Mouse (Mus musculus) bone marrow, adult 2 months (tissue): ENCODE results near the gene Sh3bgrl3. TPM values are rescaled to one million over a fixed set of nuclear protein-coding genes. Genes with fewer than 3 reads are reported as not detected.

Experiments used
- H3K27ac ChIP-seq: fragments of 200-500 bp; 2 replicates; pipeline ENCODE4 v1.5.1; 2012; ENCODE audit warnings: low read depth, mild to moderate bottlenecking, control low read depth, inconsistent platforms, low read length; ENCODE audit not compliant: control insufficient read depth, poor library complexity, insufficient read depth
- H3K4me1 ChIP-seq: fragments of 200-500 bp; 2 replicates; pipeline ENCODE4 v1.6.1; 2011; ENCODE audit warnings: low read length; ENCODE audit not compliant: control insufficient read depth, insufficient read depth
- H3K4me3 ChIP-seq: fragments of 200-500 bp; replicated peaks from 2 replicates; pipeline ENCODE3; 2011; ENCODE audit warnings: mild to moderate bottlenecking, low read depth, low read length, control low read depth; ENCODE audit not compliant: control insufficient read depth
- CTCF ChIP-seq: fragments of 200-500 bp; IDR thresholded peaks from 2 replicates; pipeline ENCODE4 v1.5.1; 2011; ENCODE audit warnings: low read length, control low read depth; ENCODE audit not compliant: control insufficient read depth, insufficient read depth
- POLR2A ChIP-seq: fragments of 200-500 bp; IDR thresholded peaks from 2 replicates; pipeline ENCODE4 v1.6.1; 2011; ENCODE audit warnings: low read depth, mild to moderate bottlenecking, control low read depth, low read length, borderline replicate concordance; ENCODE audit not compliant: control insufficient read depth
- WGBS: fragments of 180-500 bp; shearing (Covaris S2); methylation state at CpG from one replicate; pipeline ENCODE4 v1.1.7; 2018; 5-methylcytosine and 5-hydroxymethylcytosine counted together
- polyA plus RNA-seq: library from polyadenylated mRNA; stranded (reverse); fragments of >200 nt; gene quantifications from 2 replicates; pipeline ENCODE4 v1.2.4, GENCODE M21; 2011; ENCODE audit warnings: low replicate concordance; ENCODE audit not compliant: missing spikeins, insufficient read depth, insufficient read length

Gene Sh3bgrl3
- polyA plus RNA-seq, 1 experiment, result 416 TPM

- Histone ChIP-seq H3K4me1 (peaks cover 2% of the 10 kb centered on the region), H3K4me3 (no peak overlapping the region), H3K27ac (no peak overlapping the region)
- no peak for TF ChIP-seq POLR2A
- TF ChIP-seq CTCF, result no peak
- 85% methylated on average over 16 of the region's 16 CpGs for WGBS
Observed at GRCm38 (mm10) chr4:134090521-134091224, 37.9 kb downstream of the Sh3bgrl3 start.

GRCm38 (mm10) chr4:134089029-134089428 lies 39.6 kb downstream of the Sh3bgrl3 start:
- TF ChIP-seq CTCF, result no peak
- TF ChIP-seq POLR2A, result no peak

GRCm38 (mm10) chr4:134087412-134087811 lies 41.2 kb downstream of the Sh3bgrl3 start:
- Histone ChIP-seq H3K4me3 (no peak overlapping the region), H3K27ac (no peak overlapping the region), H3K4me1 (peaks cover 2% of the 10 kb centered on the region)
- 8% methylated on average over 7 of the region's 7 CpGs for WGBS
- no peak for TF ChIP-seq POLR2A
- TF ChIP-seq CTCF, result peak; percentile 82

More at GRCm38 (mm10) chr4:134089029-134089428, 39.6 kb downstream of the Sh3bgrl3 start:
- Histone ChIP-seq H3K27ac (no peak overlapping the region), H3K4me3 (no peak overlapping the region), H3K4me1 (peaks cover 2% of the 10 kb centered on the region)
- 85% methylated on average over 9 of the region's 9 CpGs for WGBS

DNA sequence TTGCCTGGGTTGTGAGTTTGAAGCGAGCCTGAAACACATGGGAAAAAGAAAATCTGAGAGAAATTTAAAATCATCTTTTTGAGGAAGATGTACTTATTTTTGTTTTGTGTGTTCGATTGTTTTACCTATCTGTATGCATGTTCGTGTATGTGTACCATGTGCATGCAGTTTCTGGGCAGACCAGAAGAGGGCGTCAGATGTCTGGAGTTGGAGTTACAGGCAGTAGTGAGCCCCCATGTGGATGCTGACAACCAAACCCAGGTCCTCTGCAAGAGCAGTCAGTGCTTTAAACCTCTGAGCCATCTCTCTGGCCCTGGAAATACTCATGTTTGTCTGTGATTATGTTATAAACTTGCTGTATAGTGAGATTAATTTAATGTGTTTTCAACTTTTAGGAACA lies 43.6 kb downstream of the Sh3bgrl3 start:
- H3K4me3 ChIP-seq, result no peak overlapping the region
- 87% methylated on average over 4 of the region's 4 CpGs for WGBS
- TF ChIP-seq POLR2A, result no peak
- no peak for TF ChIP-seq CTCF
- H3K4me1 ChIP-seq, result peaks cover 2% of the 10 kb centered on the region
- H3K27ac ChIP-seq, result no peak overlapping the region

GRCm38 (mm10) chr4:134082460-134082859 lies 46.1 kb downstream of the Sh3bgrl3 start:
- peak overlapping the region; percentile 33 for H3K4me3 ChIP-seq
- TF ChIP-seq POLR2A, result no peak
- no peak for TF ChIP-seq CTCF
- H3K27ac ChIP-seq, result no peak overlapping the region
- peaks cover 2% of the 10 kb centered on the region for H3K4me1 ChIP-seq
- whole genome bisulfite sequencing, result 5% methylated on average over 7 of the region's 7 CpGs

DNA sequence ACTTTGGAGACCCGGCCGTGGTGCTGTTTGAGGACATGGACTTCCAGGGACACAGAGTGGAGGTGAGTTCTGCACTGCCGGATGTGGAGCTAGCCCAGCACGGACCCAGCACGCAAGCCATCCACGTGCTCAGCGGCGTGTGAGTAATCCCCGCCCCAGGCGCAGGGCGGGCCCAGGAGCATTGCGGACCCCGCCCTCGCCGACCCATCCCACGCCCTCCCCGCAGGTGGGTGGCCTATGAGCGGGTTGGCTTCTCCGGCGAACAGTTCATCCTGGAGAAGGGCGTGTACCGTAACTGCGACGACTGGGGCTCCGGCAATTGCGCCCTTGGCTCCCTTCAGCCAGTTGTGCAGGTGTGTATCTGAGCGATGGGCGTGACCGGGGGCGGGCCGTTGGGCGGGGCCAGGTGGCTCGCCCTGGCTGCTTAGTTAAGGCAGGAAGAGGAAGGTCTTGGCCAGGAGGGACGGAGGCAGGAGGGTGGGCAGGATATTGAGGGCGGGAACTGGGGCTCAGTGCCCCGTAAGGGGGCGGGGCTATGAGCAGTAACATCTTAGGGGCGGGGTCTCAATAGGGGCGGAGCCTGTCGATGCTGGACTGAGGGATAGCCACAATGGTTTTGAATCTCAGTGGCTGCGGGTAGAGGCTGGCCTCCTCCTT lies 46.7 kb downstream of the Sh3bgrl3 start:
- TF ChIP-seq POLR2A (0 out of 2 replicates have a peak, but pooled peaks have one; percentile 33), CTCF (no peak)
- no peaks in the 10 kb centered on the region; the same call in 1 of the 2 replicates for H3K4me1 ChIP-seq
- no peak overlapping the region for H3K27ac ChIP-seq
- H3K4me3 ChIP-seq, result peak overlapping the region; percentile 52
- under 1% methylated on average over 41 of the region's 41 CpGs for WGBS

- H3K4me3 ChIP-seq, result no peak overlapping the region
- WGBS, result 75% methylated on average over 4 of the region's 4 CpGs
- no peak for TF ChIP-seq POLR2A
- no peak for TF ChIP-seq CTCF
Observed at GRCm38 (mm10) chr4:134080674-134081073, 47.9 kb downstream of the Sh3bgrl3 start.

DNA sequence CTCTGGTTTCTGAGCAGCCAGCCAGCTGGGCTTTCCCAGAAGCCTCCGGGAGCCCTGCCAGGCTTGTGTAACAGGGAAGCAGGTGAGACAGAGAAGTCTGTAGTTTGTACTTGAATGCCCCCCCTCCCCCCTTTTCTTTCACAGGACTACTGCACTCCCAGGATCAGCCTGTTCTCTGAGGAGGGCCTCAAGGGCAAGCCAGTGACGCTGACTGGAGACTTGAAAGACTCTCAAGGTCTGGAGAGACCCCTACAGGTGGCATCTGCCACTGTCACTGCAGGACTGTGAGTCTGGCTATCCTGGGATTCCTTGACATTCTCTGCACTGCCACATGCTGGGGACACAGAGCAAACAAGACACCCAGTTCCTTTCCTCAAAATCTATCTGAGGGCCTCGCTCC lies 49.9 kb downstream of the Sh3bgrl3 start:
- 36% methylated on average over 3 of the region's 3 CpGs for WGBS

More at GRCm38 (mm10) chr4:134080674-134081073, 47.9 kb downstream of the Sh3bgrl3 start:
- no peaks in the 10 kb centered on the region; the same call in 1 of the 2 replicates for H3K4me1 ChIP-seq
- H3K27ac ChIP-seq, result no peak overlapping the region

More for the DNA sequence above, 49.9 kb downstream of the Sh3bgrl3 start:
- H3K4me3 ChIP-seq, result no peak overlapping the region
- no peak overlapping the region for H3K27ac ChIP-seq
- no peak for TF ChIP-seq POLR2A
- TF ChIP-seq CTCF, result peak; percentile 56
- H3K4me1 ChIP-seq, result no peaks in the 10 kb centered on the region; the same call in 1 of the 2 replicates

Other genes starting within 250 kb of the Sh3bgrl3 start
- 36.1 and 79.3 TPM in 2 replicates for gene Rps6ka1, start 241.0 kb downstream of the Sh3bgrl3 start, polyA plus RNA-seq
- 320 and 322 TPM in 2 replicates for gene Hmgn2, start 160.1 kb downstream of the Sh3bgrl3 start, polyA plus RNA-seq
- gene Dhdds, start 127.9 kb downstream of the Sh3bgrl3 start, polyA plus RNA-seq, result 20.6 and 30.2 TPM in 2 replicates
- 3.6 and 29.6 TPM in 2 replicates for gene Lin28a, start 109.9 kb downstream of the Sh3bgrl3 start, polyA plus RNA-seq
- 1.0 TPM in 1 of 2 replicates, not detected in the other for gene Zfp683, start 75.0 kb downstream of the Sh3bgrl3 start, polyA plus RNA-seq
- 4.6 TPM in 1 of 2 replicates, not detected in the other for gene Crybg2, start 68.0 kb downstream of the Sh3bgrl3 start, polyA plus RNA-seq
- gene Cd52, start 33.7 kb downstream of the Sh3bgrl3 start, polyA plus RNA-seq, result 270 and 801 TPM in 2 replicates
- gene Ubxn11, start 26.2 kb downstream of the Sh3bgrl3 start, polyA plus RNA-seq, result 3.3 and 13.7 TPM in 2 replicates
- 16.4 and 22.7 TPM in 2 replicates for gene Cep85, start 58.3 kb upstream of the Sh3bgrl3 start, polyA plus RNA-seq
- not detected in 2 replicates for gene Gm7534, start 74.2 kb upstream of the Sh3bgrl3 start, polyA plus RNA-seq
- not detected in 2 replicates for gene Catsper4, start 98.6 kb upstream of the Sh3bgrl3 start, polyA plus RNA-seq
- gene Cnksr1, start 109.6 kb upstream of the Sh3bgrl3 start, polyA plus RNA-seq, result not detected in 2 replicates
- gene E130218I03Rik, start 114.9 kb upstream of the Sh3bgrl3 start, polyA plus RNA-seq, result not detected in 2 replicates
- 2.6 and 8.0 TPM in 2 replicates for gene Zfp593, start 116.8 kb upstream of the Sh3bgrl3 start, polyA plus RNA-seq
- gene Gm30191, start 118.1 kb upstream of the Sh3bgrl3 start, polyA plus RNA-seq, result not detected in 2 replicates
- 5.2 and 7.5 TPM in 2 replicates for gene Grrp1, start 125.3 kb upstream of the Sh3bgrl3 start, polyA plus RNA-seq
- gene Pdik1l, start 159.1 kb upstream of the Sh3bgrl3 start, polyA plus RNA-seq, result 4.9 and 5.2 TPM in 2 replicates
- 1.1 TPM in 1 of 2 replicates, not detected in the other for gene Trim63, start 186.3 kb upstream of the Sh3bgrl3 start, polyA plus RNA-seq
- gene Slc30a2, start 214.4 kb upstream of the Sh3bgrl3 start, polyA plus RNA-seq, result 4.0 TPM in 1 of 2 replicates, not detected in the other